Mouse (Mus musculus): ENCODE measurements around the gene Klf6.

DNA sequence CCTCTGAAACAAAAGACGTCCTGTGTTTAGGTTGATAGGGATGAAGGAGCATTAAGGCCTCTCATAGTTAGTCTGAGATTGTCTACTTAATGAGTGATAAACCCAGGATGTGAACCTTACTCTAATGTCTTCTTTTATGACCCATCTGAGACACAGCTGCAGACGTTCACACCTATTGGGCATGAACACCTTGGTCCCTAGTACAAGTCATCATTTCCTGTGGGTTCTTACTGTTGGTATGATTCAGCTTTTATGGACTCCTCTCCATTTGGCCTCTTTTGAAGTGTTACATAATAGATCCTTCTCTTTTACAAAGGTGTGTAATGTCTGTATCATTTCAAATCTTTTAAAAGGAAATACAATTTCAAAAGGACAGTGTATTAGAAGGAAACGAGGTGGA, 51.9 kb downstream of the Klf6 start:
- TF ChIP-seq CTCF (IDR thresholded peaks at IDR 0.05; ENCODE audit: low read depth, low read length) (no peak), POLR2AphosphoS5 (IDR thresholded peaks at IDR 0.05; ENCODE audit: insufficient replicate concordance, low read depth, low read length) (no peak)

Data from G1E (cell line).